Mouse (Mus musculus): ENCODE measurements around the gene Tmprss13.

Gene Tmprss13

DNA sequence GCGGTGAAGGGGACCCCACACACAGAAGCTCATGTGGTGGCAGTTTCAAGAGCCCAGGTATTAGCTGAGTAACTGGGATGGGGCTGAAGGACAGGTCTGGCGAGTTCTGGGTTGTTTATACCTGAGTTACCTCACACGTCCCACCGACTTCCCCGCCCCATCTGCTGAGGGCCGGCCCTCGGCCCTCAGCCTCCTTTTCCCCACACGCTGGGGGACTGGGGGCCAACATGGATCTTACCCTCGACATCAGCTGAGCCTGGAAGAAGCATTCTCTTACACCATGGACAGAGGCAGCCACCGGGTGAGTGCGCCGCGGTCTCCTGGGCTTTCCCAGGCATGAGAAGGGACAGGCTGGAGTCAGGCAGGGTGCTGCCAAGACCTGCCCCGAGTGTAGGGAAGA, at the start of gene Tmprss13:
Gene Tmprss13, plus strand, starts transcription at position 246 of the 400 bp plus-strand sequence.
- in situ Hi-C loops (cut with MboI; ENCODE audit: unreplicated experiment in 2 of 2): no loop called here

DNA sequence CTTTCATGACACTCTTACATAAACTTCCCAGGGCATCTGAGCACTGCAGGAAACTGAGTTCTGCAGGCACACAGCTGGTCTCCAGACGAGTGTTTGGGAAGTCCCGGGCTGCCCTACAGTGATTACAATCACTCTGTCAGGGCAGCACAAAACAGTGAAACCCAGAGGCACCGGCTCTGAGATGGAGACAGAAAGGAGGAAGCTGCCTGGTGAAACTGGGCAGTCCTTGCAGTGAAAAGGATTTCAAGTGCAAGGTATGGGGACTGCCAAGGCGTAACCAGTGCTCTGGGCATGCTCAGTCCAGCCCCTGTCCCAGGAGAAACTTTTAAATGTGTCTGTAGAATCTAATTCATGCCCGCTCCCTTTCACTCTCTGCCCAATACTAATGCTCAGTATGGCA, 46.7 kb upstream of the Tmprss13 start:
- in situ Hi-C loops (cut with MboI; ENCODE audit: unreplicated experiment in 2 of 2): no loop called here

GRCm38 (mm10) chr9:45274218-45274617, 44.7 kb upstream of the Tmprss13 start:
- in situ Hi-C loops (cut with MboI; ENCODE audit: unreplicated experiment in 2 of 2): no loop called here

DNA sequence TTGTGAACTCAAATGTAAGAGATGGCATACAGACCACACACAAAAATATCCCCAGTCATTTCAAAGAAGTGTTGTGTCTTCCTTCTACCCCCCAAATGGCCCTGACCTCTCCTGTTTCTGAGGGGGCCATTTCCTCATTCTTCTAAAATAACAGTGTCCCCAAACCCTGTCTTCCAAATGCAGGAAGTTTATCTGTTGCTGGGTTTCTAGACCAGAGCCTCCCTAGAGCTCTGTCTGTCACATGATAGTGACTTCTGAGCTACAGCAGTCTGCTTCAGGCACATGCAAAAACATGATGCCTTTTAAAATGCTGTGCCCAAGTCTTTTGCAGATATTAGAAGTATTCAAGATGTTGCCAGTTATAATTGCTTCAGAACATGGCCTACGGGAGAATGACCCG, 44.3 kb upstream of the Tmprss13 start:
- in situ Hi-C loops (cut with MboI; ENCODE audit: unreplicated experiment in 2 of 2): loop anchor here in 1 of 2 experiments (25.0 kb wide), 1 partner anchor 237 kb away; the partner anchor contains the start of gene Mpzl2

DNA sequence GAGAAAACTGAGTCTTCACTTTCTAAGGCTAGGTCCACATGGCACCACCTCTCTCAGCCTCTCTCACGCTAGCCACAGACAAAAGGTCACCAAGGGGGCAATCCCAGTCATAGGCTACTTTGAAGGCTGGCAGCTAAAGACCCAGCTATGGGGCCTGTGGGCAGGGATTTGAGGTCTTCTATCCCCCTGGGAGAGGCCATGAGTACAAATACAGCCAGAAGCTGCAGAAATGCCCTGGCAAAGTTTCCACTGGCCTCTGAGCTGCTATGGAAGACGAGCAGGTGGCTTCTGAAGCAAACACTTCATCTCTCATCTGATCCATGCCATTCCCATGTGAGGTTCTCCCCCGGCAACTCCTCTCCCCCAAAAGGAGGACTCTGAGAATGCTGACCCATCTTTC, 38.8 kb upstream of the Tmprss13 start:
- in situ Hi-C loops (cut with MboI; ENCODE audit: unreplicated experiment in 2 of 2): loop anchor here in 1 of 2 experiments (25.0 kb wide), 1 partner anchor 243 kb away; the partner anchor contains the start of gene Mpzl2

GRCm38 (mm10) chr9:45280891-45281290, 38.0 kb upstream of the Tmprss13 start:
- in situ Hi-C loops (cut with MboI; ENCODE audit: unreplicated experiment in 2 of 2): loop anchor here in 1 of 2 experiments (25.0 kb wide), 1 partner anchor 244 kb away; the partner anchor contains the start of gene Mpzl2

- in situ Hi-C loops (cut with MboI; ENCODE audit: unreplicated experiment in 2 of 2): loop anchor here in 1 of 2 experiments (25.0 kb wide), 1 partner anchor 245 kb away; the partner anchor contains the start of gene Mpzl2
Observed at GRCm38 (mm10) chr9:45282466-45282865, 36.4 kb upstream of the Tmprss13 start.

- in situ Hi-C loops (cut with MboI; ENCODE audit: unreplicated experiment in 2 of 2): loop anchor here in 1 of 2 experiments (25.0 kb wide), 1 partner anchor 254 kb away; the partner anchor contains the start of gene Mpzl2
Observed at GRCm38 (mm10) chr9:45291481-45292168, 27.3 kb upstream of the Tmprss13 start.

- in situ Hi-C loops (cut with MboI; ENCODE audit: unreplicated experiment in 2 of 2): loop anchor here in 1 of 2 experiments (5.0 to 25.0 kb wide), 2 partner anchors 72 to 257 kb away; partner anchors contain the start of gene Mpzl2
Observed at GRCm38 (mm10) chr9:45294210-45295011, 24.5 kb upstream of the Tmprss13 start.

- in situ Hi-C loops (cut with MboI; ENCODE audit: unreplicated experiment in 2 of 2): loop anchor here (5.0 to 25.0 kb wide), 5 partner anchors 32 to 262 kb away; partner anchors contain the start of genes Il10ra (in 2 of the 2) and Mpzl2 (in 1 of the 2)
Observed at GRCm38 (mm10) chr9:45299231-45300006, 19.5 kb upstream of the Tmprss13 start.

GRCm38 (mm10) chr9:45300422-45301104, 18.3 kb upstream of the Tmprss13 start:
- in situ Hi-C loops (cut with MboI; ENCODE audit: unreplicated experiment in 2 of 2): loop anchor here (5.0 kb wide), 4 partner anchors 33 to 87 kb away; partner anchors contain the start of gene Il10ra (in 2 of the 2)

- in situ Hi-C loops (cut with MboI; ENCODE audit: unreplicated experiment in 2 of 2): loop anchor here (5.0 kb wide), 4 partner anchors 34 to 86 kb away; partner anchors contain the start of gene Il10ra (in 2 of the 2)
Observed at GRCm38 (mm10) chr9:45301771-45302170, 17.1 kb upstream of the Tmprss13 start.

DNA sequence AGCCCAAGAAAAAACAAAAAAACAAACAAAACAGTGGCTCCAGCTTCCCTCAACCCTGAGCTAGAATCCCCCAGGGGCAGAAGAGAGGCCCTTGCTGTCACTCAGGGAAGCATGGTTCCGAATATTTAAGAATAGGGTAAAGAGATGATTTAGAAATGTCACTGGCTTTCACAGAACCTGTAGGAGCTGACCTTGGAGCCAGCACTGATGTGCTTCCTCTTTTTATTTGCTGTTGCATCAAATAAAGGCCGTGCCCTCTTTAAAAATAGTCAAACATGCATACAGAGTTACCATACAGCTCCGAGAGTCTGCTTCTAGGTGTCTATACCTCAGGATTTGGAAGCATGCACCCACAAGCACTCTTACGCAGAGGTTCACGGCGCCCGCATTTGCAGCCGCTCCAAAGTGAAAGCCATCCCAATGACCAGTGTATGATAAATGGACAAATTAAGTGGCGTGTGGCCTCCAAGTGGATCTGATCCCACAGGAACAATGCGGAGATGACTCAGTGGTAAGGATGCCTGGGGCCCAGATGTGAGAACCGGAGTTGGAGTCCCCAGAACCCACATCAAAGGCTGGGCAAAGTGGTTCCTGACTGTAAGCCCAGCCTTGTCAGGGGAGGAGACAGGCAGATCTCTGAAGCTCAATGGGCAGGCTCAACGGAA, 12.0 kb upstream of the Tmprss13 start:
- in situ Hi-C loops (cut with MboI; ENCODE audit: unreplicated experiment in 2 of 2): no loop called here

- in situ Hi-C loops (cut with MboI; ENCODE audit: unreplicated experiment in 2 of 2): no loop called here
Observed at GRCm38 (mm10) chr9:45308521-45308920, 10.4 kb upstream of the Tmprss13 start.

GRCm38 (mm10) chr9:45311858-45312257, 7.0 kb upstream of the Tmprss13 start:
- in situ Hi-C loops (cut with MboI; ENCODE audit: unreplicated experiment in 2 of 2): no loop called here

DNA sequence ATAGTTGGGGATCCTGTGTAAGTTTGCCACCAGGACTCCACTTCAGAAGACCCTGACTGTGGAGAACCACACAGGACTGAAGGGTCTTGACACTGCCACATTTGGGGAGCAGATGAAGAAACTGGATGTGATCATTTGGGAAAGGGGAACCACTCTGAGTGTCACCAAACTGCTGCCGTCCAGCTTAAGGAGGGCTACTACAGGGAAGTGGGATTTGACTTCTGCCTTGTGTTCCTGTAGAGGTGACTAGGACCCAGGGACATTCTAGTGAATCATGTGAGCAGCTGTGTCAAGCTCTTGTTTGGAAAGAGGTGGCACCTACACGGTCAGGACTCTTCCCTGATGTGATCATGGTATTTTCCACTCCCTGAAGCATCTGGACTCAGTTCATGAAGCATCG, 5.0 kb upstream of the Tmprss13 start:
- in situ Hi-C loops (cut with MboI; ENCODE audit: unreplicated experiment in 2 of 2): no loop called here

- in situ Hi-C loops (cut with MboI; ENCODE audit: unreplicated experiment in 2 of 2): no loop called here
Observed at GRCm38 (mm10) chr9:45317635-45318034, 1.3 kb upstream of the Tmprss13 start.

- in situ Hi-C loops (cut with MboI; ENCODE audit: unreplicated experiment in 2 of 2): loop anchor here in 1 of 2 experiments (10.0 kb wide), 1 partner anchor 53 kb away; the partner anchor contains the start of gene Fxyd6
Observed at GRCm38 (mm10) chr9:45321465-45321864, 2.6 kb downstream of the Tmprss13 start.

GRCm38 (mm10) chr9:45321946-45322430, 3.1 kb downstream of the Tmprss13 start:
- in situ Hi-C loops (cut with MboI; ENCODE audit: unreplicated experiment in 2 of 2): loop anchor here in 1 of 2 experiments (10.0 kb wide), 1 partner anchor 53 kb away; the partner anchor contains the start of gene Fxyd6

Data from v-Abl transformed pro-B cells (cell line).